Mouse (Mus musculus) urinary bladder, postnatal 14 days (tissue): ENCODE measurements around the gene Ntm.

Experiments used
- DNase-seq: peaks from one replicate; pipeline ENCODE4 v3.0.0; 2021; ENCODE audit warnings: low spot score

Ntm gene

DNA sequence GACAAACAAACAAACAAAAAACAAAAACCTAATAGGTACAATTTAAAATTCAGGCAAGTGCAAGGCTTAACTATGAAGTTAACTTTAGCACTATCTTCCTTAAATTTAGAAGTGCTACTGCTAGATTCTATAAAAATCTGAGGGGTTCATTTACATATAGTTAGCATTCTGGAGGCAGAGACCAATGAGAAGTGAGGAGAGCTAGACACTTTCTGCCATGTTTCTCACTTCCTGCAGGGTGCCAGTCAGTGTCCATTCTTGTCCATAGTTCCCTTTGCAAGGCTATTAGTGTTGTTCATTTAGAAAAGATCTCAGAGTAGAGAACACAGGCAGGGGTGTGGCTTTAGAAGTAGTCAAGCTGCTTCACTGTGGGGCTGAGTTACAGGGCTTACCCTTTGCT lies 208.6 kb downstream of the Ntm start:
- DNase-seq = no peak

- DNase-seq = no peak
Measured at GRCm38 (mm10) chr9:29751396-29751795, 211.5 kb downstream of the Ntm start.

- peak; percentile 13 for DNase-seq
Measured at GRCm38 (mm10) chr9:29750371-29751014, 212.4 kb downstream of the Ntm start.

DNA sequence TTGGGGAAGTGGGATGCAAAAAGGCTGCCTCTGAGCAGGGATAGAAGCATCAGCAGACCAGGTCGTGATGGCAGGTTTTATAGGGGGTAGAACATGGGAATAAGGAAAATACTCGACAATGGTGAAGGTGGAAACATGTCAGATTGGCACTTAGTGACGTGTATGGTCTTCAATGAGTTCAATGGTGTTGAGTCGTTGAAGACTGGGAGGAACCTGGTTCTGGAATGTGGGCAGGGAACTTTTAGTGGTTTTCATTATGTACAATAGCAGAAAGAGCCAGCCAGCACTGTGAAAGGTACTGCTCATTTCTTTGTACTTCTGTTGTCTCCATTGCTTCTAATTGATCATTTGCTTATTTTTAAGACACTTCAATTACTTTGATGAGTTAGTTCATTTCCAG lies 214.9 kb downstream of the Ntm start:
- no peak for DNase-seq

- DNase-seq = no peak
Measured at GRCm38 (mm10) chr9:29738835-29739526, 224.0 kb downstream of the Ntm start.

- DNase-seq = no peak
Measured at GRCm38 (mm10) chr9:29736031-29736430, 226.9 kb downstream of the Ntm start.

DNA sequence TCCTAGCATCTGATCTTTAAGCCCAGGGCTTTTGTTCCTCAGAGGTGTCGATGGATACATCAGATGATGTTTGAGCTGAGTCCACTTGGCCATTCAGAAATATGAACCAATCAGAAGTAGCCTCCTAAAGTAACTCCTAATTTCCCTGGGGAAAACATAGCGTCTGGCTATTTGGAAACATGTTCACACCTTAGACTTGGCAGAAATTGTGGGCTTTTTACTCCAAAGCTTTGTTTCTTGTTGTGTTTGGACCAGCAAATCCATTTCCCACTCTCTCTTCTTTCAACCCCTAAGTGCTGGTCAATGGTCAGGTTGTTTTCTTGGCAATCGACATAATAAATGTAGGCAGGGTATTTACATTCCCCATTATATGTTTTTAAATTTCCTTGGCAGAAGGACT lies 230.0 kb downstream of the Ntm start:
- no peak for DNase-seq

- no peak for DNase-seq
Measured at GRCm38 (mm10) chr9:29731672-29732071, 231.3 kb downstream of the Ntm start.

DNA sequence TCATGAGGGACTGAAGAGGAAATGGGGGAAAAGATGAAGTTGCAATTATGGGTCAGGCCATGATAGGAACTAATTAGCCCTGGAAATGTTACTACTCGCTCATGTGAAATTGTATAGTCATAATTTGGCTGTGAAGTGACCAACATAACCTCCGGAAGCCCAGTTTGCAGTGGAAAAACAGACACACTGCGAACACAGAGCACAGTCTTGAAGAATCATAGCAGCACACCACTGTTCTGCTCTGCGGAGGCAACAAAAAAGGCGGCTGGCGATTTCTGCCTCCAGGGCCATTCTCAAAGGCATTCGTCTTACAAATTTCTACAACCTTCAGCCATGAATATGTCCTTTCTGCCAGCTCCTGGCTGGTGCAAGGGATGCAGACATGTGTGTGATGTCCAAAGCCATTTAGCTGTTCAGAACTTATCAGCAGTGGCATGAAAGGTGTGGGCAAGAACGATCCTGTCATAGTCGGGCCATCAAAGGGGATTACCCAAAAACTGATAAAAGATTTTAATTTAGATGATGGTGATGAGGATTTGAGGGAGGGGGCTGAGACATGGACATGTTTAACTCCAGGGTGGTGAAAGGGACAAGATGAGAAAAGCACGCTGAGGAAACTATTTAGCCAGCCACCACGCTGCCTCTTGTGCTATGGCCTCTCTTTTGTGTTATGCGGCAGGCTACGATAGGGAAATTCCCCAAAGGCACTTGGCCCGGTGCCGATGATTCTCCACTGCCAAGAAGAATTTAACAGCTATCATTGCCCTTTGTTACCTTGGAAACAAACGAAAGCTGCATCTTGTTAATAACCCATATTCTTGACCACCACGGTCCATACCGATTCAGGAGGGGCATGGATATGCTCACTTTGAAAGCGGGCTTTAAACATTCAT lies 235.2 kb downstream of the Ntm start:
- no peak for DNase-seq

- DNase-seq = no peak
Measured at GRCm38 (mm10) chr9:29721461-29721860, 241.5 kb downstream of the Ntm start.

DNA sequence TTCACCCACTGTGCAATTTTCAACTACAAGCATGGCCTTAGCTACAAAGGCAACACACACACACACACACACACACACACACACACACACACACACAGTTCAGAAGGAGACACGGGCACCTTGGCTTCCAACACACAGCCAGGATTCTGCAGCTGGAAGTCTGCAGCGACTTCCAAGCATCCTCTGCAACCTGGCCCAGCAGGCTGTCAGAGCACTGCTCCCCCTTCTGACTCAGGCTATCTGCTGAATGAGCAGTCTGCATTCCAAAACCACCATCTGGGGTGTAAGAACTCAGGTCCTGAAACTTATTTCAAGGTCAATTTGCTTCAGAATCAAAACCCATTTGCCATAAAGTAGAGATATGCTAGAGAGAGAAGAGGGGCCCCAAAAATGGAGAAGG lies 246.1 kb downstream of the Ntm start:
- DNase-seq = no peak

DNA sequence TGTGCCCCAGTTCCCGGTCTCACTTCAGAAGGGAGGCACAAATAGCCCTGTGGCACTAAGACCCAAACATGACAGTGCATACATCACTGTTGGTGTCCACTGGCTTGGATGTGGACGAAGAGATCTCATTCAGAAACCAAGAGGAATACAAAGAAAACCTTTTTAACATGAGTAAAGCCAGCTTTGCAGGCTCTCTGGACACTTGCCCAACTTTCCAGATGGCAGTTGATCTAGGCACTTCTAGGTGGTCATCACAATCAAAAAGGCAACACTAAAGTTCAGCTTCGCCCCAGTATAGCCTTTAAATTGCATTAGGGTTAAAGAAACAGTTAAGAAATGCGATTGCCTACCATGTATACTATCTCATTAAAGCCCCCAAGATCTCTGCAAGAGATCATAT lies 264.7 kb downstream of the Ntm start:
- no peak for DNase-seq

GRCm38 (mm10) chr9:29694151-29694550 lies 268.8 kb downstream of the Ntm start:
- no peak for DNase-seq

DNA sequence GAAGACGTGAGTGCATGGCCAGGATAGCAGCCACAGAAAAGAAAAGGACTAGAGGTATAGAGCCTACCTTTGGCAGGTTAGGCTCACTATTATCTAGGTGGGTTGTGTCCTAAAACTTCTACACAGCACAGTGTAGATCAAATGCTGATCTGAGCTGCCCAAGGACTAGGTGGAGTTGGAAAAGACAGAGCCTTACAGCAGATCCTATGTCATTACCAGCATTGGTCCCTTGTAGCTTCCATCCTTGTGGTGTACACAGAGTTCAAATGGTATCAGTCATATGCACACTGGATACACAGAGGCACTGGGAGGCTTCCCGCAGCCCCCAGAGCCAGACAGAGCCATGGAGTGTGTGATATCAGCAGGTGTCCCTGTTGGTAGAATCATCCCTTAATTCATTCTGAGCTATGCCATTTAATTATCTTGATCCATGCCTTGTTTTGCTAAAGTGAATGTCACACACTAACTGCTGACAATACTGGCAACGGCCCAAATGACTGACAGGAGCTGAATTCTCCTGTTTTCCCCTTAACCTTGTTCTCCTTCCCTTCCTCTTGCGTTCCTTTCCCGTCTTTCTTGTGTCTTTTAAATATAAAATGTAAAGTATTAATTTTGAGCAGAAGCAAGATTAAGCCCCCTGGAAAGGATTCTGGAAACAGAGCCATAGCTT lies 271.6 kb downstream of the Ntm start:
- DNase-seq = no peak

DNA sequence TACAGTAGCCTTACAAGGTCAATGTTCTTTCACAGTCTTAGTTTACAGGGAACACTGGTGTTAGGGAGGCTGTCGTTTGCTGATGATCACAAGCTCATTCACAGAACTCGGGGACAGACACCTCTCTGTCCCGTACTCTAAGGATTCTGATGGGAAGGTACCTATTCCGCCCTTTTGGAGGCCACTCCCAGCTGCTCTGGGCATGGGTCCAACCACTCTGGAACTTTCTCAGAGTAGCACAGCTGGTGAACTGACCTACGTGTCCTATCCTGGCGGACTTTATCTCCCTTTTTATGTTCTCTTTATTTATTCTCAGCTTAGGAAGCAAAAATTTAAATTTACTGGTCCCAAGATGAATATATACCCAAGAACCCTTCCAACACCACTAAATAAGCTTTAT lies 280.7 kb downstream of the Ntm start:
- no peak for DNase-seq

DNA sequence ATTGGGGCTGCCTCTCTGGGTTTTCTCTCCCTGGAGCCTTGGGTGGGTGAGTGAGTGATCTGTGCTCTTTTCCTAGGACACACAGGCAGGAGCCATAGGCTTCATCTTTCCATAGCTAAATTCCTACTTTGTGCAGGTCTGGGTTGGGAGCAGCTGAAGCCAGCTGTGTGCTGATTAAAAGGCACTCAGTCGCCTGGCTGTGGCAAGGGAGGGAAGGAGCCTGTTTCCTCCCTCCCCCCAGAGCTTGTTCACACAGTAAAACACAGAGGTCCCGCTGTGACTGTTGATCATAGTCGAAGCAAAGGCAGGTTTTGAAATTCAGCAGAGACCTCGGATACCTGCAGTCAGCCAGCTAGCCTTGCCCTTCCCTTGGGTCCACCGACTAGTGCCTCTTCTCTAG lies 282.3 kb downstream of the Ntm start:
- no peak for DNase-seq

DNA sequence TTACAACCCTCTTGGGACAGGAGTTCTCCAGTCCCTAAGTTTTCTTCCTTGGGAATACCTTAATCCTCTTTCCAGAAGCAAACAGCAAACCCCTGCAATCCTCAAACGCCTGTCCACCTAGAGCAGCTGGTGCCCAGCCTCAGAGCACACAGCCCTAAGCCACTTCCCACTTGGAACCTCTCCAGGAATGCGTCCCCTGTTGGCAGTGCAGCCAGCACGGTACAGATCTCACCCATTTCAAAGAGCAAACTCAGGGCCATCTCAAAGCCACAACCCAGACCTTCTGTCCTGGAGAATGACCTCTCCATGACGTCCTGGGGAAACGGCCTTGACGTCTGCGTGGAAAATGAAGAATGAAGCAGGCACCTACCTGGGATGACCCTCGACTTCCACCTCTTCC lies 289.0 kb downstream of the Ntm start:
- DNase-seq = peak; percentile 9

DNA sequence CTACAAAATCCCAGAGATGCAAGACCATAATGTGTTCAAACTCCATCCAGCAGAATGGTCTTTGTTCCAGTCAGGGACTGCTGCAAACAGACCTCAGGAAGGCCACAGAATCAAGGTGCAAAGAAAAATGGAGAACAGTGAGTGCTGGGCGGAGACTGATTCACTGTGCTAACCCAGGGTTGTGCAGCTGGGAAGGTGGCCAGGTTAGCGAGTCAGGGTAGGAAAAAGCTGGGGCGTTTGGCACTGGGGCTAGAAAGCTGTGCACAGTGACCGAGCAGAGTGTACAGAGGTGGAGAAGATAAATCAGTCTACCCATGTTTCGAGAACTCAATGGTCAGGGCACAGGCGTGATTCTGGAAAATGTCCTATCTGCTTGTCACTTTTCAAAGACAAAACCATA lies 291.1 kb downstream of the Ntm start:
- no peak for DNase-seq

DNA sequence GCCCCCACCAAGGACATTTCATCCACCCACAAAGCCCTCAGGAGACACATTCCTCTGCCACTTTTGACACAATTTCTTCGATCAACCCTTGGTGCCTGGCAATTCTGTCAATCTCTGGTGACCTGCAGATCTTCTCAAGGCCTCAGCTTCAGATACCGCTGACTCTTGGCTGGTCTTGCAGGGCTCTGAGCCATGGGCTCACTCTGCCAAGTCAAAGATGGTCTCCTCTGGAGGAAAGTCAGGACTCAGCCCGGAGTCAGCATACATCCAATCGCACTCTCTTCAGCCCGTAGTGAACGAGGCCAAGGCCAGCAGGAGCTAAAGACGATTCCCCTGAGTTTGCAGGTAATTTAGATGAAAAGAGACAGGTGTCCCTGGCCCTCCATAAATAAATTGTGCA lies 299.7 kb downstream of the Ntm start:
- no peak for DNase-seq

DNA sequence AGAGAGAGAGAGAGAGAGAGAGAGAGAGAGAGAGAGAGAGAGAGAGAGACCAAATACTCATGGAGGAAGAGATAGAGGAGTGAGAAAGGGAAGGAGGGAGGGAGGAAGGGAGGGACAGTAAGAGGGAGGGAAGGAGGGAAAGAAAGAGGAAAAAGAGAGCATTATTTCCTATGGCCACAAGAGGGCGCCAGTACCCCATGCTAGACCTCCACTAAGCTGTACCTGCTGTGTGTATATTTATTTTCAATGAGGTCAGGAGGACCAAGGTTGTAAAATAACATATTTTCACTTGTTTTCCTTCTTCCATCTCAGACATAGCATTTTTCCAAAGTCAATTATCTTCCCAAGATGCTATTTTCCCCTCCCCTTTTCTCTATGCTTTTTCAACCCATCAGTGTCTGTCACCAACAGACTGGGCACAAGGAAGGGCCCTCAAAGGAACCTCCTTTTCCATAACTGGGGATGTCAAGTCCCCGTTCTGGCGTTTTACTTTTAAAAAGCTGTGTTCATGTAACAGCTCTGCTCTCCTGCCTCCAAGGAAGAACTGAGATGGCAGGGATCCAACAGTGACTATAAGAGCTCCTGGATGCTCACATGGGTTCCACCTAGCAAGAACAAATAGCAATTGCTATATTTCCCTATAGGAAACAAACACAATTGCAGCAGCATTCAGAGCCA lies 301.3 kb downstream of the Ntm start:
- DNase-seq = peak; percentile 33

DNA sequence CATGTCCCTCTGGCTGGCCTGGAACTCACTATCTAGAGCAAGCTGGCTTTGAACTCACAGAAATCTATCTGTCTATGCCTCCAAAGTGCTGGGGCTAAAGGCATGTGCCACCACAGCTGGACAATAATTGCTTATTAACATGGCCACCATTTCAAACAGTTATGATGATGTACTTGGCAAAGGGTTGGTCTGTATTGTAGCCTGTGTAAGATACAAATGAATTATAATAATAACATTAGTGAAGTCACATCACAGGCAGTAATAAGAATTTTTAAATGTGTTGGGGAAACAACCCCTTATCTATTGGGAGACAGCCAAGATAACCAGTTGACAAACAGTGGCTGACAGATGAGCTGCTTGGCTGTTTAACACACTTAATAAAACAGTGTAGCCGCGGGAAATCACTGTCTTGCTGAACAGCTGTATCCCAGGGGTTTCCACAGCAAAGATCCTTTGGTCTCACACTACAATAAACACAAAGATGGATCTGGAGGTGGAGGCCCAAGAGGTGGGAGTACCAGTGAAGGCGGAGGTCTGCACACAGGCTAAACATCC lies 302.8 kb downstream of the Ntm start:
- no peak for DNase-seq
